Mouse (Mus musculus) embryo, embryonic 10.5 days (tissue): ENCODE measurements around the gene Anapc4.

Source experiments
- DNase-seq: peaks from one replicate; pipeline ENCODE4 v3.0.0-alpha.2; 2015; ENCODE audit warnings: low spot score

Anapc4 gene

DNA sequence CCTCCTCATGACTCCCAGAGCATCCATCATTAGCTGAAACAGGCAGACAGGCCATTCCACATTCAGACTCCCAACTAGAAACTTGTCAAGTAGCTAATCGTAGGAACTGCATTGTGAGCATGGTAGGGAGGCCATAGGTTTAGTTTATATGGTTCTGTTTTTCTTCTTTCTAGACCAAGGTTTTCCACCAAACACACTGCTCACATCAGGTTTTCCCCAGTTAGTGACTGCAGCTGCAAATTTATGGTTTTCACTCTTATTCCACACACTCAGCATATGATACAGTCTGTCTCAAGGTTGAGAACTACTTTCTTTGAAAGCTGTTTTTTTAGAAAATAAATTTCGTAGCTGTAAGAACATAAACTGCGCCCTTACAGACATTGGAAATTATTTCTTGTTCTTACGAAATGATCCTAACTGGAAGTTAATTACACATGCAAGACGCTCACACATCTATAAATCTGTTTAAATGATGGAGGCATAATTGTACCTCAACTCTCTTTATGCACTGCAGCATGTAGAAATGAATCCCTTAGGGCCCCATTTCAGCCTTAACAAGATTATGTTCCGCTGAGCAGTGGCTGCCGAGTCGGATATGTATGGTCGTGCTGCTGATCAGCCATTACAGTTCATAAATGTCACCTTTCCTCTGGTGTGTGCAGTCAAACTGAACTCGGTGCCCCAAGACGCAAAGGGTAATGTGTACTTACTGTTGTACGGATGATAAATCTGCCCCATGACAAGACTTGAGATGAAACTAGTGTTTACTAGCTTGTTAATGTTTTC lies 35.3 kb downstream of the Anapc4 start:
- DNase-seq: no peak

DNA sequence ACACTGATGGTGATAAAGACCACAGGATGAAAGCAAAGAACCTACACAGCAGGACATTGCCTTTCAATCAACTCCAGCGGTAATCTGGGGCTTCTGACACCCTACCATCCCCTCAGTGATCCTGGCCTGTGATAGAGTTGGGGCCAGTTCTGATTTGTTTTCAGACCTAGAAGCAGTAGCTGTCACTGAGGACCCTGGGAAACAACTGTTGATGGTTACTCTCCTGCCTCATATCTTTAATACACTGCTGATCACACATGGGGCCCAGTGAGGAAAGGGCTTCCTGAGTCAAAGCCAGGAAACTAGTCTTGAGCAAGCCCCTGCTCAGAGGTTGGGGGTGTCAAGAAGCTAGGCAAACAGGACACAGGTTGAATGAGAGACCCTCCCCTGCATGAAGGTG lies 37.6 kb downstream of the Anapc4 start:
- DNase-seq: no peak

DNA sequence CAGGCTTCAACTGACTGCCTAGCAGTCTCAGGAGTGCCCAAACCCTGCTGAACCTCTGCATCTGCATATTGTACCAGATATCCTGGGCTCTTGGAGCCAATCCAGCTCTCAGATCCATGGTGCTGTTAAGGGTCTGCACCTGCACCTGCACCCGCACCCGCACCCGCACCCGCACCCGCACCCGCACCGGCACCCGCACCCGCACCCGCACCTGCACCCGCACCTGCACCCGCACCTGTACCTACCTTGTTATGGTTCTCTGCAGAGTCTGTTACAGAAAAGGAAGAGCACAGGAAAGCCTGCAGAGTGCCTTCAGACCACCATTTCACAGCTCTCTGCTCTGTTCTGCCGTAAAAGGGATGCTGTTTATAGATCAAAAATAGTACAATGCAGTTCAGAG lies 38.2 kb downstream of the Anapc4 start:
- no peak for DNase-seq

DNA sequence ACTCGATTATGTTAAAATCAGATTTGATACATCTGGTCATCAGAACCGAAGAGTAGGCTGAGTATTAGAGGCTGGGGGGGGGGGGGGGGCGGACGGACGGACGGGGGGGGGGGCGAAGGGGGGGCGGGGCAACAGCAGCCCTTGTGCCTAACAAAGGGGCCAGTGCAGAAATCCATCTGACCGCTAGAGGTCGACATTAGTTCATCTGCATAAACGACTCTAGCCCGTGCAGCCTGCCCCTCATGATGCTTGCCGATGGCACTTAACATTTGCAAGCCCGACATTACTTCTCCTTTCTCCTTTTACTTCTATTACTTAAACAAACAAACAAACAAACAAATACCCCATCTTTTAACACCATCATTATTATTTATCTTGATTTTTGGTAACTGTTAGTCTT lies 45.0 kb downstream of the Anapc4 start:
- DNase-seq: peak; percentile 93

DNA sequence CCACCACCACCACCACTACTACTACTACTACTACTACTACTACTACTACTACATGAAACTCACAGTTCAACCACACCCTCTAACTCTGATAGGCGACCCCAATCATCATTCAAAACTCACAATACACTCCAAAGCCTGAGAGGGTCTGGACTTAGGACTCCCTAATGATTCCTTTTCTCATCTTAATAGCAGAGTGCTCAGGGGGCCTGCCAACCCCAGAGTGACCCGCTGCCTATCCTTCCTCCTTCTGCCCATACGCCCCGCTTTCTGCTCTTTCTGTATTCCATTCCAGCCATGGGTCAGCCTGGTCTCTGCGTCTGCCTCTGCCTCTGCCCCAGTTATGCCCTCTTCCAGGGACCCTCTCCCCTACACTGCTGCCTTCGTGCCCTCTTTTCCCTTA lies 46.1 kb downstream of the Anapc4 start:
- no peak for DNase-seq

DNA sequence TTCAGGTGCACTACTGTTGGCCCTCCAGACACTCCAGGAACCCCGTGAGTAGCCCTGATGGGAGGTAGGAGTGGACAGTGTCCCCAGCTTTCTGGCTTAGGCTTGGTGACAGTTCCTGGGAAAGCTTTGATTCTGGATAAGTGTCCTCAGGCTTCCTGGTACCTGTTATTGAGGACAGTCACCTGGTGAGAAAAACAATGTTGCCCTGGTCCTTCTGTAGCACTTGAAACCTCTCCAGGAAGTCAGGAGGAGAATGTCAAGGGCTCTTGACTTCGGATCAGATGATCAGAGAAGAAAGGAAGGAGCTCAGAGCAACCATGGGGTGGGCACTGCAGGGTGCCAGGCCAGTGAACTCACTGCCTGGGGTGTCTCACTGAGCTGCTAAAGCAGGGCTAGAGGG lies 48.6 kb downstream of the Anapc4 start:
- no peak for DNase-seq

DNA sequence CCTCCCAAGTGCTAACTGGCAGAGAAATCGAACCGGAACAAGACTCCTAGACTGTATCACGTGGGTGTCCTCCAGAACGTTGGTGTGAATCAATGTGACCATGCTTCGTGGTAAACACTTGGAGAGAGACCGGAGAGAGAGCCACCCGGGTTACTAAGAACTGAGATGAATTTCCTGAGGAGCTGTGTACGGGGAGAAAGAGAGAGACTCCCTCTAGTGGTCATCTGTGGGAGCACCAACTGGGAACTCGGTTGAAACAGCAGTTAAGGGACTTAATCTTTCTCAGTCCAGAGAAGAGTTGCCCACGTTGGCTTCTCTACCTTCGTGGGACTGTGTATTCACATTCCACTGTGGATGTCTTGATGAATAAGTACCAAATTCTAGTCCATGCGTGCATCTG lies 53.3 kb downstream of the Anapc4 start:
- DNase-seq: peak; percentile 73

DNA sequence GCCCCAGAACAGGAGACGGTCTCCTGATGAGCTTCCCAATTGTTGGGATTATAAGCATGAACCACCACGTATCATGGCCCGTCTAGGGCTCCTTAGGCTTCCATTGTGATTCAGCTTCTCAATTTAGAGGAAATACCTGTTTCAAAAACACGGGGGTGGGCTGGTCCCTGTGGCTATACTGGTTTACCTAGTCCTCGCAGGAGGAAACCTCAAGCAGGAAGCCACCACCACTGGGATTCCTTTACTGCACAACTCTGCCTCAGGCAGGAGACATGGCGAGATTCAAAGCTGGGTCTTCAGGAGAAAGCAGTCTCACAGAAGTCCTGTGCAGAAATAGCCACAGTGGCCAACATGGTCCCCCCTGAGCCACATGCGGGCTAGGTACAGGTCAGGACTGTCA lies 56.1 kb downstream of the Anapc4 start:
- no peak for DNase-seq

DNA sequence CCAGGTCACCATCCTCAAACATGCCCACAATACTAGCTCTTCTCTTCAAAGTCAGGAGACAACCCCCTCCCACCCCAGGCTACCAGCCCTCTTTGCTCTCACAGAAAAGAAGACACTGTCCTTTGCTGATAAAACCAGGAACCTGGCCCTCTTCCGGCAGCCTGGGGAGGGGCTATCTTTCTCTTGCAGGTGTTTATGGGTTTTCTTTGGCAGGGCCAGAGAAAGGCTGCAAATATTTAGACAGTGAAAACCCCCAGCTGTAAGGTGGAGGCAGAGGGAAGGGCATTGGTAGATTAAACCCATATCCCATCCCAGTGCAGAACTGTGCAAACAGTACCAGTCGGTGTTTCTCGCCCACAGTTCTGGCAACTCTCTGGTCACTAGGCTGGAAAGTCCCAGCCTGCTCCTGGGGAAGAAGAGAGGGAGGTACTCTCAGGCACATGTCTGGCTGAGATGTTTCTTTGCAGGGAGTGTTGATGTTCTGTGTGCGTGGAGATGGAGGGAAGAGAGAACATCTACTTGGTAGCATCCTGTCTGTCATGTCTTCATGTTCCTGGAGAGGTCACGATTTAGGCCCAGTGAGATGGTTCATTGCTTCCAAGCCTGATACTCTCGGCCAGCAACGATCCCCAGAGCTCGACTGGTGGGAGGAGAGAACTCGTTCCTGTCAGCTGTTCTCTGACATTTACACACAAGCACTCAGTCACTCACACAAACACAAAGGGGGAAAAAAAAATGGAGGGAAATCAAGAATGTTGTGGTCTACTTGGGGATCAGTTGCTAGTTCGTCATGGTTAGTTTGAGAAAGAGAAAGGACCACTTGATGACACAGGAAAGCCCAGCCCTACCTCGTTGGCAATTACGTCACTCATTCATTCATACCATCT lies 58.4 kb downstream of the Anapc4 start:
- no peak for DNase-seq

DNA sequence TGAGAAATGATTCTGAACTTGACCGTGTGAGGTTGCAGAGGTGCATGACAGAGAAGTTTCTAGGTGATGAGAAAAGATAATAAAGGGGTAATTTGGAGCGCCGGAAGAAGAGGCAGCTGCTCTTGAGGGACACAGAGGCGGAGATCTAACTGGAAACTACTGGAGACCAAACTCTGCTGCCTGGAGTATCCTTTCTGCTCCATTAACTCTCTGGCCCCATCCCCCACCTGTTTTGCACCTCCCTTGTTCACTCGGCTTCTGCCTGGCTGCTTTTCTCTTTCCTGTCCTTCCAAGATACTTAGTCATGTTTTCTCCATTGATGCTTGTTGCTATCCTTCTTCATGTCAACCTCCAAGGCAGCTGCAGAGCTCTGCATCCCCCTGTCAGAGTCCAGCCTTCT lies 60.1 kb downstream of the Anapc4 start:
- DNase-seq: no peak

DNA sequence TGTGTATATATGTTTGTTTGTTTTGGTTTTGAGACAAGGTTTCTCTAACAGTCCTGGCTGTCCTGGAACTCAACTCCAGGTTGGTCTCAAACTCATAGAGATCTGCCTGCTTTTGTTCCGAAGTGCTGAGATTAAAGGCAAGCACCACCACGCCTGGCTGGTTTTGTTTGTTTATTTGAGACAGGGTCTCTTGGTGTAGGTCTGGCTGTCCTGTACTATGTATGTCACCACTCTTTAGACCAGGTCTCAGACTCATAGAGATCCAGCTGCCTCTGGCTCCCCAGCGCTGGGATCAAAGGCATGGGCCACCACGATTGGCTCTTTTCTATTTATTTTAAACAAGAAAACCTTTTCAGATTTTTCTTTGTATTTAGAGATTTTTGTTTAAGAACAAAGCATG lies 70.4 kb downstream of the Anapc4 start:
- DNase-seq: peak; percentile 34

DNA sequence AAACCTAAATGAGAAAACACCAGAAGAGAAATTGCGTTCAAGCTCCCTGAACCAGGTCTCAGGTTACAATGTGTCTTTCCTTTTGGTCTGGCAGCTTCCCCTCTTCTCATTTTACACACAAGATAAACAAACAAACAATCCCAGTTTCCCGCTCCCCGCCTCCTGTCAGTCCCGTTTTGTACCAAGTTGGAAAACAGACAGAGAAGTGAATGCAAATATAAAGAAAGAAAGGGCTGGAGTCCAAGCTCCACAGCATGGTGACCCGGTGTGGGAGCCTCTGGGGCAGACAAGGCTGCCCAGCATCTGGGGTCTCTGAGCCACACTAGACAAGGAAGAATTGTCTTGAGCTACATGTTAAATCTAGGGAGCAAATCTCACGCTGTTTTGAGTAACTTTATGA lies 70.9 kb downstream of the Anapc4 start:
- DNase-seq: peak; percentile 57

DNA sequence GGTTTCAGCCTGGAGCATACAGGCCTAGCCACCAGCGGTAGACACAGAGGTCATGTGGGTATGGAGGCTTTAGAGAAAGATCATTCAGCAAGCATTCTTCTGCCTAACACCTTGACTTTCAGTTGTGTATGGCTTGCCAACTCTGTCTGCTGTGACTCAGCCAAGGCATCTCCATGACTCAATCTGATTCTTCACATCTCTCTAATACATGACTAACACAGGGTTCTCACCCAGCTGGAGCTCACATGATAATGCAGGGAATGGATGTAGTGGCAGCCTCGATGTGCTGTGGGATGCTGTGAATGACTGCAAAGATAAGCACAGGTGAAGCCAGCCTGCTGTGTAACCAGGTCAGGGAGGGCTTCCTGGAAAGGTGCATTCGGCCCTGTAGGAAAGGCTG lies 74.4 kb downstream of the Anapc4 start:
- DNase-seq: no peak

DNA sequence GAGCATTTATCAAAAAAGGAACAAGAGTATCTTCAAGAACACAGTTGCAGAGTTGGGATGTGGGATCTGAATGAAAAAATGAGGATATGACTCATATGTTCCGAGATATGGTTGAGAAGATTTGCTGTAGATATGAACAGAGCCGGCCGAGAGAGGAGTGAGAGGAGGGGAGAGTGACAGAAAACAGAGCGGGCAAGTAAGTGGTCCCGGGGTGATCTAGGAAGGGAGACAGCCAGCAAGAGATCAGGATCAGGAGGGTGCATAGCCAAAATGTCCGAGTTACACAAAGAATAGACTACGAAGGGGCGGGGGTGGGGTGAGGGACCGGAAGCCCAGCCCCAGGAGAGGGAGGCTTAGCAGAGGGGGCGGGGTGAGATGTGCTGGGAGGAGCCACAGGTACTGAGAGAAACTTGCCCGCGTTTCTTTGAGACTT lies 76.4 kb downstream of the Anapc4 start:
- DNase-seq: peak; percentile 36

DNA sequence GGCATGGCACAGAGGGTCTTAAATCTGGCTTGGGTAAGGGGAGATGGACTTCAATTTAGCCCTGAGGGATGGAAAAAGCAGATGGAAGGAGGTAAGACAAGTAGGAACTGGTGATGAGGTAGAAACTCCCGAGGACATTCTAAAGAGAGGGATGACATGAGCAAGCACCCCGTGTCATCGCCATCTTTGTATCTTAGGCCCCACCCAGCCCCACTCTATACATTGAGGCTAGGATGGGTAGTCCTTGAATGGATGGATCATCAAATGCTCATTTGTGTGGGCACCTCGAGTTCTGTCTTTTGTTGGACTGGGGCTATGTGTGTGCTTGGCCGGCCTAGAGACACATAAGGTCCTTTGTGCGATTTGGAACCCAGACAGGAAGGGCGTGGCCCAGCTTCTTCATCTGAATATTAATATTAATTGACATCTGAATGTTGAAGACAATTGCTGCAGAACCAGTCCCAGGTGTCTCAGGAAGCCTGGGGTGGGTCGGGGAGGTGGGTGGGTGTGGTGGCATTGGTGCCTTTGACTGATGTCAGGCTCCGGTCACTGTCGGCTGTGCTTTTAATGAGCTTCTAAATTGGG lies 77.6 kb downstream of the Anapc4 start:
- DNase-seq: no peak

DNA sequence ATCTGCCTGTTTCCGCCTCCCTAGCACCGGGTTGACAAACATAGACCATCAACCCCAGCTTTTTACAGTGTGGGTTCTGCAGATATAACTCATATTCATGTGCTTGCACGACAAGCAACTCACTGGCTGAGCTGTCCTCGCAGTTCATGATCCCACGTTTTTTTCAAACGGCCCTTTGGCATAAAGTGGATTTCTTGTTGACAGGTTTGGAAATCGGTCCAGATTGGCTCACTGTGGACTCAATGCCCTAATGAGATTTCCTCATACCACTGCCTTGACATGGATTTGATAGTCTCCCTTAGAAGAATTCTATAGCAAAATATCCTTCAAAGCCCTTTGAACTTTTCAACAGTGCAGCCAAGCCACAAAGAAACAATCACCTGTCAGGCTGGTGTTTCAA lies 79.9 kb downstream of the Anapc4 start:
- DNase-seq: no peak

DNA sequence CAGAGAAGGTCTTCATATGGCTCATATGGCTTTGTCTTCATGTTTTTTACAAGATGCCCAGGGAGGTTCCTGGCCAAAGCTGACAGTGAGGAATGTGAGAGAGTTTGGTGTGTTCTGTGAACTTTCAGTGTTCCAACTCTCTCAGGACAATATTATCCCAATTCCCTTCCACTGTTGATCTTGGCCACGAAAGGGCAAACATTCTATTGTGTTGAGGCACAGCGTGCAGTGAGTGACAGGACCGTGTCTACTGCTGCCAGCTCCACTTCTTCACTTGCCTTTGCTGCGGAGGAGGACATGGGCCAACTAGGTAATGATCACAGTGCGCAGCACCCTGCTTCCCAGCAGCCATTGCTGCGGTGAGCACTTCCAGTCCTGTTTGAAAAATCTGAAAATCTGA lies 82.4 kb downstream of the Anapc4 start:
- DNase-seq: no peak
